Mouse (Mus musculus) midbrain, postnatal 0 days (tissue): ENCODE measurements at regions not wholly inside any gene's neighbourhood (a gene's known extent, or its start where the extent isn't known, plus 50 kb on each side); places are given as distances from the start of the nearest gene placed in this dataset.

Experiments
- ATAC-seq: fragments of 200-750 bp; cut with Nextera tagmentation; 2 replicates; pipeline ENCODE4 v1.8.0; 2017; ENCODE audit warnings: moderate number of reproducible peaks, mild to moderate bottlenecking, moderate TSS enrichment, moderate library complexity; ENCODE audit not compliant: low FRiP score
- DNase-seq: peaks from one replicate; pipeline ENCODE4 v3.0.0-alpha.2; 2015; ENCODE audit warnings: low spot score
- H3K27ac ChIP-seq: fragments of 300-500 bp; sonication (generic); 2 replicates; pipeline ENCODE4 v1.5.1; 2014; ENCODE audit warnings: low read depth, mild to moderate bottlenecking, low read length, mixed read lengths
- H3K27me3 ChIP-seq: fragments of 300-500 bp; sonication (generic); 2 replicates; pipeline ENCODE4 v1.6.1; 2014; ENCODE audit warnings: low read length, control low read depth, mixed read lengths; ENCODE audit not compliant: insufficient read depth
- H3K36me3 ChIP-seq: fragments of 300-500 bp; sonication (generic); 2 replicates; pipeline ENCODE4 v1.6.1; 2014; ENCODE audit warnings: low read length, control low read depth, mixed read lengths; ENCODE audit not compliant: insufficient read depth
- H3K4me1 ChIP-seq: fragments of 300-500 bp; sonication (generic); 2 replicates; pipeline ENCODE4 v1.6.1; 2014; ENCODE audit warnings: mild to moderate bottlenecking, control low read depth, antibody characterized with exemption, low read length, mixed read lengths; ENCODE audit not compliant: insufficient read depth
- H3K4me2 ChIP-seq: fragments of 300-500 bp; sonication (generic); 2 replicates; pipeline ENCODE4 v1.6.1; 2014; ENCODE audit warnings: low read depth, mild to moderate bottlenecking, low read length, mixed read lengths; ENCODE audit not compliant: poor library complexity, severe bottlenecking
- H3K4me3 ChIP-seq: fragments of 300-500 bp; sonication (generic); 2 replicates; pipeline ENCODE4 v1.5.1; 2014; ENCODE audit warnings: low read depth, mild to moderate bottlenecking, low read length, moderate library complexity
- H3K9ac ChIP-seq: fragments of 300-500 bp; sonication (generic); replicated peaks from 2 replicates; pipeline ENCODE4 v1.6.1; 2014; ENCODE audit warnings: mild to moderate bottlenecking, low read length, moderate library complexity, mixed read lengths; ENCODE audit not compliant: poor library complexity, severe bottlenecking
- H3K9me3 ChIP-seq: fragments of 300-500 bp; sonication (generic); 2 replicates; pipeline ENCODE4 v1.6.1; 2016; ENCODE audit warnings: low read length, control low read depth
- CTCF ChIP-seq: IDR thresholded peaks from 2 replicates; pipeline ENCODE4 v1.5.1; 2016; ENCODE audit warnings: antibody characterized with exemption, mild to moderate bottlenecking
- WGBS: fragments of 180-500 bp; shearing (Covaris S2); extraction: QIAGEN DNeasy Blood & Tissue Kit; methylation state at CpG from one replicate; pipeline ENCODE4 v1.1.7; 2014; 5-methylcytosine and 5-hydroxymethylcytosine counted together

DNA sequence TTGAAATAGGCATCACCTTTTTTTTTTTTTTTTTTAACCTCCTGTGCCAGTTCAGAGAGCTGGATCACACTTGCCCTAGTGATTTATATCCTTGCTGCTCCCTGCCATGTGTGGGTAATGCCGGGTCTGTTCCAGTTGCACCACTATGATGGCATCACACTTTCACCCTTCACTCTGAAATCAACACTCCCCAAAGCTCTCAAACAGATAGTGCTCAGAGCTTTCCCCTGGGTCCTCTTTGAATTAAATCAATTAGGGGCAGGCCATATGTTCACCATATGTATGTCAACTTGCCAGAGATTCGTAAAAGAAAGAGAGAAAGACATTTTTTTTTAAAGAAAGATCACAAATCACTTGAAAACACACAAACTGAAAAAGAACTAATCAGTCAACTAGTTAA is 236.8 kb downstream of the Ndfip2 start:
- Histone ChIP-seq H3K36me3 (no peaks in the 10 kb centered on the region), H3K9ac (no peak overlapping the region), H3K27ac (no peak overlapping the region), H3K9me3 (no peaks in the 10 kb centered on the region), H3K27me3 (no peaks in the 10 kb centered on the region), H3K4me2 (no peak overlapping the region), H3K4me1 (no peaks in the 10 kb centered on the region), H3K4me3 (no peak overlapping the region)
- 54% methylated on average over 2 of the region's 2 CpGs for WGBS
- no peak for DNase-seq
- no peak for TF ChIP-seq CTCF
- ATAC-seq = no peak

DNA sequence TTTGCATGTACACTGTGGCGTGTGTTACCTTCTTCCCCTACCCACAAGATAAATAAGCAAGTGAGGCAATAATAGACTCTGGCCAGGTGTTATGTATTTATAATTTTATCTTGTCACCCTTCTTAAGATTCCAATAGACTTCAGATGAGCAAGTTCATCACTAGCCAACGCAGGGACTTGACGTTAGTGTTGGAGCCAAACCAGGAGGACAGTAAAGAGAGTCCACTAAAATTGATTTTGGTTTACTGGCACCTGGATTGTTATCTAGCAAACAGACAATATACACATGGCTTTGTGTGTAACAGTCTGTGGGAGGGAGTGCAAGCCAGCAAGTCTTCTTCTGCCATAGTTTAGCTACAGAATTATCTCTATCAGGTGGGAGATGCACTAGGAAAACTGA is 236.0 kb downstream of the Ndfip2 start:
- WGBS = 95% methylated on average over 3 of the region's 3 CpGs
- no peak for ATAC-seq
- Histone ChIP-seq H3K9ac (no peak overlapping the region), H3K4me1 (no peaks in the 10 kb centered on the region), H3K4me2 (no peak overlapping the region), H3K9me3 (no peaks in the 10 kb centered on the region), H3K27ac (no peak overlapping the region), H3K36me3 (no peaks in the 10 kb centered on the region), H3K4me3 (no peak overlapping the region), H3K27me3 (no peaks in the 10 kb centered on the region)
- no peak for TF ChIP-seq CTCF
- no peak for DNase-seq

DNA sequence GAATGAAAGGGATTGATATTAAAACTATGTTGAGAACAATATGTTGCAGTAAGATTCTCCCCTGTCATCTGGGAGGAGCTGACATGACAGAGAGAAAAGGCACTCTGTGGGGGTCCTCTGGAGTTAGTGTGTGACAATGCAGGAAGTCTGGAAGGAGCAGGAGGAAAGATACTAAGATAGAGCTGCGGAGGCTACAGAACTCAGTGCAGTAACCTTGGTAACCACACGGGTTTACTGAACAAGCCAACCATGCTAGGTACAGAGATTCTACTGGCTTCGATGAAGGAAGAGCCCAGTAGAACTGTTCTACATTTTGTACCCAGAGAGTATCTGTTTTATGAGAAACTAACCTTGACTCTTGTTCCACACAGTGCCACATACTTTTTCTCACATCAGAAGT is 231.8 kb downstream of the Ndfip2 start:
- DNase-seq (peak; percentile 35), ATAC-seq (no peak)
- no peak overlapping the region for H3K4me3 ChIP-seq
- TF ChIP-seq CTCF = 0 out of 2 replicates have a peak, but pooled peaks have one; percentile 5
- WGBS = 19% methylated on average over 3 of the region's 3 CpGs
- H3K9ac ChIP-seq = no peak overlapping the region
- H3K27ac ChIP-seq = no peak overlapping the region
- no peaks in the 10 kb centered on the region for H3K36me3 ChIP-seq
- H3K27me3 ChIP-seq = no peaks in the 10 kb centered on the region
- no peaks in the 10 kb centered on the region for H3K4me1 ChIP-seq
- H3K9me3 ChIP-seq = no peaks in the 10 kb centered on the region
- H3K4me2 ChIP-seq = no peak overlapping the region

DNA sequence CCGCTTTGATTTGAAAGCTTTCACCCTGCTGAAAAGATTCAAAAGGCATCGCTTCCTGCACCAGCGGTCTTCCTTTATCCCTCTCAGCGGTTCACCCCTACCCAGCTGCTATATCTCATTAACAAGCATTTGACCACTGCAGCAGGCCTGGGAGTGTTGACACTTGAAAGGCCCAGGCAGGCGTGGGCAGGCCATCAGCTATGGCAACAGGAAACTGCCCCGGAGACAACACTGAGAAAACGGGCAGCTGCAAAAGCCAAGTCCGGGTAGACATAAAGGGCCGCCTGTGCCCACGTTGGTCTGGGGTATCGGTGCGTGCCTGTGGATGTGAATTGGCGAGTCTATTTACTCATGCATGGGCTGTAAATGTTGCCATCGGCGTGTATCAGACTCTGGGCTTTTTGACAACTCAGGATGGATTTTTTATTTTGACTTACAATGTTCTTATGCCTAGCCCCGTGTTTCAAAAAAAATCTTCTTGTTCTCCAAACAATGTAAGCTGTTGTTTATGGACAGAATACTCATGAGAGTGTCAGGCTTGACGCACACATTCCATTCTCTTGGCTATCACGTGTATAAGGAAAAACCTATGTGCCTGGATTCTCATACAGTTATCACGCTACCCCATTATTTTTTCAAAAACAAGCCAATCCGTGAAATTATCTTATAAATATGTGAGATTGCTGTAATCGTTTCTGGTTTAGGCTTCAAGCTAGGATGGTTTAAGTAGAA is 225.1 kb downstream of the Ndfip2 start:
- WGBS = 6% methylated on average over 21 of the region's 21 CpGs
- ATAC-seq = peak; percentile 94
- H3K9me3 ChIP-seq = no peaks in the 10 kb centered on the region

DNA sequence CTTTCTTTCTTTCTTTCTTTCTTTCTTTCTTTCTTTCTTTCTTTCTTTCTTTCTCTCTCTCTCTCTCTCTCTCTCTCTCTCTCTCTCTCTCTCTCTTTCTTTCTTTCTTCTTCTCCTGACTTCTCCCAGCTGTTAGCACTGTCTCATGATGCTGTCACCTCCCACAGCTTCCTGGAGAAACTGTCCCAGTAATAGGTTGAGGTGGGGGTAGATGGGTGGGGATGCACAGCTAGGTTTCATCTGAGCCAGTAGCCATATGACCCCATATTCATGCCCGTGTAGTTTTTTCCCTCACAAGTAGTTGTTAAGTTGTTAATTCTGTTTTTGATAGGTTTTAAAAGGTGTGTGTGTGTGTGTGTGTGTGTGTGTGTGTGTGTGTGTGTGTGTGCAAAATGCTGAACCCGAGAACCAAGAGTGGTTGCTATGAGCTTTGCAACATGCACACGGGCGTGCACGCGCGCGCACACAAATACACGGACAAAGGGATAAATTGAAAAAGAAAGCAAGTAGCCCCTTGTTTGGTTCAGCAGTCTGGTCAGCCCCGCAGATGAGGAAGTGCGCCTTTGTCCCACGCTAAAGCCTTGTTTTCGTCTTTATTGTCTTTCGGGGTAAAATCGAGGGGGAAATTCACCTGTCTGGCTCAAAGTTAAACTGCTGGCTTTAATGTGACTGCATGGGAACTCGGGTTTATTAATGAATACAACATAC is 224.4 kb downstream of the Ndfip2 start:
- no peaks in the 10 kb centered on the region; the same call in 1 of the 2 replicates for H3K27me3 ChIP-seq
- WGBS = 2% methylated on average over 16 of the region's 16 CpGs
- no peaks in the 10 kb centered on the region for H3K9me3 ChIP-seq
- H3K4me3 ChIP-seq = peak overlapping the region; percentile 22
- ATAC-seq = peak; percentile 67
- peak overlapping the region; percentile 52 for H3K9ac ChIP-seq
- H3K4me2 ChIP-seq = peak overlapping the region; percentile 47
- DNase-seq = peak; percentile 40
- peaks cover 7% of the 10 kb centered on the region; the same call in 1 of the 2 replicates for H3K4me1 ChIP-seq
- H3K36me3 ChIP-seq = no peaks in the 10 kb centered on the region
- TF ChIP-seq CTCF = no peak
- H3K27ac ChIP-seq = peak overlapping the region; percentile 39

More for the DNA sequence above, 225.1 kb downstream of the Ndfip2 start:
- H3K27me3 ChIP-seq = no peaks in the 10 kb centered on the region
- H3K27ac ChIP-seq = peak overlapping the region; percentile 39
- peak overlapping the region; percentile 47 for H3K4me2 ChIP-seq
- peak; percentile 90 for DNase-seq
- peaks cover 7% of the 10 kb centered on the region; the same call in 1 of the 2 replicates for H3K4me1 ChIP-seq
- peak overlapping the region; percentile 22 for H3K4me3 ChIP-seq
- H3K36me3 ChIP-seq = no peaks in the 10 kb centered on the region
- no peak for TF ChIP-seq CTCF
- peak overlapping the region; percentile 52 for H3K9ac ChIP-seq

DNA sequence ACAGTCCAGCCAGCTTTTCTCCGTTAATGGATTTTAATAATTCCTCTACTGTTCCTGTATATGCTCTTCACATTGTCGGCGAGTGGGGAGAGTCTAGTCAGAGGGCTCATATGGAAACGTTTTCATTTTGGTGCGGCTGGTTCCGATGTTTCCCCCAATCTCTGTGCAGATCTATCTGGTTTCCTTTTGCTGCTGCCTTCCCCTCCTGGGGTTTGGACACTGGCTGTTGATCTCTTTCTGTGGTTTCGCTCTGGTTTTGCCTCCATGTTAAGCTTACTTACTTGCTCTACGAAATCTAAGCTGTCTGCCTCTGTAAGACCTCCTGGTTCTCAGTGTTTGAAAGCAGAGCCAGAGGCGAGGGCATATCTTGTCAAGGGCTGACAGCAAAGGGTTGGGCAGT is 221.7 kb downstream of the Ndfip2 start:
- Histone ChIP-seq H3K27ac (no peak overlapping the region), H3K4me3 (no peak overlapping the region), H3K36me3 (no peaks in the 10 kb centered on the region), H3K9me3 (no peaks in the 10 kb centered on the region), H3K9ac (no peak overlapping the region), H3K27me3 (no peaks in the 10 kb centered on the region; the same call in 1 of the 2 replicates), H3K4me2 (no peak overlapping the region; the same call in 1 of the 2 replicates), H3K4me1 (peaks cover 7% of the 10 kb centered on the region; the same call in 1 of the 2 replicates)
- DNase-seq = no peak
- WGBS = 36% methylated on average over 9 of the region's 9 CpGs
- TF ChIP-seq CTCF = no peak; the same call in 1 of the 2 replicates
- ATAC-seq = no peak
